Mouse (Mus musculus) embryo, embryonic 11 days (tissue): ENCODE data around the gene Pomt1.

Experiments
- DNase-seq: peaks from one replicate; pipeline ENCODE4 v3.0.0-alpha.2; 2015

Pomt1 gene

DNA sequence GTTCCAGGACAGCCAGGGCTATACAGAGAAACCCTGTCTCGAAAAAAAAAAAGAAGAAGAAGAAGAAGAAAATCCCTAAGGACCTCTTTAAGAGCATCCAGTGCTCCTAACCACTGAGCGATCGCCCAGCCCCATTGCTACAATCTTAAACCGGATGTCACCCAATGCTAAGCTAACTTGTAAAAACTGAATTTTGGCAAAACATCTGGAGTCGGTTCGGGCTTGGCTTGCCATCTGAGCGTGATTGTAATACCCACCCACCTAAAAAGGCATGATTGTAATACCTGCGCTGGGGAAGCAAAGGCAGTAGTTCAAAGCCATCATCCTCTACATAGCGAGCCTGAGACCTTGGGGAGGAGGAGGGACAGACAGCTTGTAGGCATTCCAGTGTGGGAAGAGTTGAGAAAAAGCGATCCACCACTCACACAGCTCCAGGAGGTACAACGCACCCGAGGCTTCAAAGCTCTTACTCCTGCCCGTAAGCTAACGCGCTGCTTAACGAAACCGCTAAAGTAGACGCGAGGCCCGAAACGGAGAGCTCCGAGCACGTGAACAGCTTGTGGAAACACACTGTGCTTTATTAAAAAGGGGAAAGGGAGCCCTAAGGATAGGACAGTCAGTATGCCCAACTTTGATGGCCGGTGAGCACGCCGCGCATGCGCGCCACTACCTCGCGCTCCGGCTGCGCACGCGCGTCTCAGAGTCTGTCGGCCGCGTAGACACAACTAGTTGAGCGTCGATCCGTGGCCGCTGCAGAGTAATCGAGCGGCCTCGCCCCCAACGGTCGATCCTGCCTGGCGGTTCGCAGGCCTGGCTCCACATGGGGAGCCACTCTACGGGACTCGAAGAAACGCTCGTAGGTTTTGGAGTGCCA, at the start of gene Pomt1:
TSS of gene Pomt1 (plus strand) at position 705 of the 874 bp plus-strand sequence.
- DNase-seq = peak; percentile 98

GRCm38 (mm10) chr2:32187019-32187551, 49.3 kb upstream of the Pomt1 start:
- DNase-seq = no peak

GRCm38 (mm10) chr2:32187649-32188048, 48.7 kb upstream of the Pomt1 start:
- no peak for DNase-seq

- DNase-seq = no peak
These were observed 47.2 kb upstream of the Pomt1 start for GRCm38 (mm10) chr2:32189060-32189681.

GRCm38 (mm10) chr2:32190620-32191019, 45.8 kb upstream of the Pomt1 start:
- DNase-seq = no peak

GRCm38 (mm10) chr2:32191872-32192507, 44.4 kb upstream of the Pomt1 start:
- DNase-seq = peak; percentile 51

DNA sequence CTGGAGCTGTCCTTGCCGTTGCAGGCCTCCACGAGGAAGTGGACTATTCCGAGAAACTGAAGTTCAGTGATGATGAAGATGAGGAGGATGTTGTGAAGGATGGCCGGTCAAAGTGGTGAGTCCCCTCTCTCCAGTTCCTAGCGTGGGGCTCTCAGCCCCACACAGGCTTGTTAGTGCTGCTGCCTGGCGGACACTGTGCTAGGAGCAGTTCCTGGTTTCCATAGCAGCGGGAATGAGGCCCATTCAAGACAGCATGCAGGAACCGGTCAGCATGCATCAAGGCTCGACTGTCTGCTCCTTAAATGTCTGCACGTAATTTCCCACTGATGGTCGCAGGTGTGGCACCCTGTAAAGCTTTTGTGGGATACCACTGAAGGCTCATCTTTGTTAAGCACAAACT, 37.4 kb upstream of the Pomt1 start:
- DNase-seq = no peak

GRCm38 (mm10) chr2:32200033-32200432, 36.4 kb upstream of the Pomt1 start:
- no peak for DNase-seq

DNA sequence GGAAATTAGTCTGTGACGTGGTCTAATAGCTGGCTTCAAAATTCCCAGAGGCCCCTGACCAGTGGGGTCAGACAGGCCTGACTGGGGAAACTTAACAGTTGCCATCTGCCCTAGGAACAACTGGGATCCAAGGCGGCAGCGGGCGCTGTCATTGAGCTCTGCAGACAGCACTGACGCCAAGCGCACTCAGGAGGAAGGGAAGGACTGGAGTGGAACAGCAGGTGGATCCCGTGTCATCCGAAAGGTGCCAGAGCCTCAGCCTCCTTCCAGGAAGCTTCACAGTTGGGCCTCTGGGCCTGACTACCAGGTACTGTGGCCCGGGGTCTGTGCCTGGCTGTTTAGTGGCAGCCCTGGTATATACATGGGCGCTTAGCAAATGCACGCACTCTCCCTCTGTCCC, 35.7 kb upstream of the Pomt1 start:
- no peak for DNase-seq

DNA sequence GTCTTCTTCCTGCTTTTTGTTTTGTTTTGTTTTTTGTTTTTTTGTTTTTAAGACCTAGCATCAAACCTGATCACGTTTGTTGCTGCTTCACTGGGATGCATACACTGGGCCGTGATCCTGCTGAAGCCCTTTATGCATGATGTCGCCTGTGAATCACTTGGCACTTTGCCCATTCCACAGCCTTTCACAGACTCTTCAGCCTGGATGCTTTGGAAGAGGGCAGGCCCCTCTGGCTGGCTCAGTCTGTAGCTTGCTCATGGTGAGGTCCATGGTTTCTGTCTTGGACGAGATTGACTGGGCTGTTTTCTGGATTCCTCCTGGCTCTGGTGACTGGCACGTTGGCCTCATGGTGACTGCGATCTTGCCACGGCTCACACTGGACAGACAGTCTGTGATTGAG, 34.9 kb upstream of the Pomt1 start:
- no peak for DNase-seq

- DNase-seq = no peak
These were observed 32.5 kb upstream of the Pomt1 start for GRCm38 (mm10) chr2:32203853-32204252.

GRCm38 (mm10) chr2:32207682-32208081, 28.7 kb upstream of the Pomt1 start:
- DNase-seq = no peak

DNA sequence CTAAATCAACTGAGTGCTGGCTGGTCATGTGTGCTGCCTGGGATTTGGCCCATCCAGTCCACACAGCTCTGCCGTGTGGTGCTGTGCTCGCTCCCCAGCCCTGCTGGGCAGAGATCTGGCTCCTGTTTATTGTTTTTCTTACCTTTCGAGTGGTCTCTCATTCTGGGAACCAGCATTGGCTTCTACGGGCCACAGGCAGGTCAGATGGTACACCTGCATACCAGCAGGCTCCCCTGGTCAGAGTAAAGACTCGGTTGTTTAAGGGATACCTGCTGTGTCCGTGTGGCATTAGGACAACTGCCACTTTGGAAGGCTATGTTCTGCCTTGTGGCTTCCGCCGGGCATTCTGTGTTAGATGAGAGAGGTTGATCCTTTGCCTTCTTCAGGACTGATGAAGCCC, 24.7 kb upstream of the Pomt1 start:
- DNase-seq = no peak

DNA sequence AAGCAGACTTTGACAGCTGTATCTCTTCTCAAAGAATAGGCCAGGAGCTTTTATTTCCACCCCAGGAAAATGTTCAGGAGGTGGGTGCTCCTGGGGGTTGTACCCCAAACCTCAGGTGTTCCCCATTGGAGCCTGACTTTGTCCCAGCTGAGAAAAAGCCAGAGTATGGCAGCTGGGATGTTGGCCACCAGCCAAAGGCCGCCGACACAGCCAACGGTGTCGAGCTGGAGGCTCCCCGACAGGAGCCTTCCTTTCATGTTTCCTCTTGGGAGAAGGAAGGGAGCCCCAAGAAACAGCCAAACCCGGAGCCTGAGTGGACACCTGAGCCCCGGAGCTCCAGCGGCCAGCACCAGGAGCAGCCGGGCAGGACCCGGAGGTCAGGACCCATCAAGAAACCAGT, 23.4 kb upstream of the Pomt1 start:
- DNase-seq = no peak

DNA sequence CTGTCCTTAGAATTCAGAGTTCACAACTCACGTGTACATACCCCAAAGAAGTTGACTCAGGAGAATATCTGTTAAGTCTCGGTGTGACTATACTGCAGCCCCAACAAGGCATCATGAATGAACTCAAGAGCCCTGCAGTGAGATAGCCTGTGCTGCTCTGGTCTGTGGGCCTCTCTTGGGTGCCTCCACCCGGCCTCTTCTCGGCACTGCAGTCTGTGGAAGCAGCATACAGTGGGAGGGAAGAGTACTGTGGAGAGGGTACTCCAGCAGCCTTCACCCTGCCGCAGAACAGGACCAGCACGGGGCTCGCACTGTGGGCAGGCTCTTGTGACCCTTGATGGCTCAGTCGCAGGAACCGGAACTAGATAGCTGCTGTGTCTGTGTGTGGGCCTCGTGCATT, 20.8 kb upstream of the Pomt1 start:
- no peak for DNase-seq

DNA sequence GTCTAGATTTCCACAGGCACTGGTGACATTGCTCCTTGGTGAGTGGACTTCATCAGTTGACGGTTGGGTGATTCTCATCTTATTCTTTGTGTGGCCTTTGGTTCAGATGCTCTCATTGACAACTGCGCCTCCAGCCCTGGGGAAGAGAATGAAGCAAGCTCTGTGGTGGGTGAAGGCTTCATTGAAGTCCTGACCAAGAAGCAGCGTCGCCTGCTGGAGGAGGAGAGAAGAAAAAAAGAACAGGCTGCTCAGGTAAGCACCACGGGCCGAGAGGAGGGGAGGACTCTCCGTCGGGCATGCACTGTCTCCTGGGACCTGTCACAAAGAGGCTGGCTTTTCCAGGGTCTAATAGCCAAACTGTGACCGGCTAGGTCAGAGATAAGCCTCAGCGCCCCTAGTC, 19.9 kb upstream of the Pomt1 start:
- DNase-seq = no peak

DNA sequence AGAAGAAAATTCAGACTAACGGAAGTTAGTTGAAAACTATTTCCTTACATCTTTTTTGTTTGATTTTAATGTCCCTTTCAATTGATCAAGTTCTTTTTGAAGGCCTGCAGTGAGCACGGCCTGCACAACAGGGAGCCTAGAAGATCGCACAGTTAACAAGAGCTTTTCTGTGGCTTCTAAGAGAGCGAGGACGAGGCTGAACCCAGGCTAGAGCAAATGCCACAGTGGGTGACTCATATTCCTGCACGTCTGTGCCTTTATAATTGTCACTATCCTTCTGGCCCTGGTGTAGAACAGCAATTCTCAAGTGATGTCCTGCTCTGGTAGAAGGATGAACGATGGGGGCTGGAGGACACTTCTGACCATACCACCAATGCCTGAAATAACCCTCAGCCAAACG, 18.7 kb upstream of the Pomt1 start:
- no peak for DNase-seq

GRCm38 (mm10) chr2:32218113-32218512, 18.3 kb upstream of the Pomt1 start:
- no peak for DNase-seq

- no peak for DNase-seq
These were observed 17.7 kb upstream of the Pomt1 start for GRCm38 (mm10) chr2:32218541-32219334.

GRCm38 (mm10) chr2:32219501-32219900, 16.9 kb upstream of the Pomt1 start:
- DNase-seq = no peak

DNA sequence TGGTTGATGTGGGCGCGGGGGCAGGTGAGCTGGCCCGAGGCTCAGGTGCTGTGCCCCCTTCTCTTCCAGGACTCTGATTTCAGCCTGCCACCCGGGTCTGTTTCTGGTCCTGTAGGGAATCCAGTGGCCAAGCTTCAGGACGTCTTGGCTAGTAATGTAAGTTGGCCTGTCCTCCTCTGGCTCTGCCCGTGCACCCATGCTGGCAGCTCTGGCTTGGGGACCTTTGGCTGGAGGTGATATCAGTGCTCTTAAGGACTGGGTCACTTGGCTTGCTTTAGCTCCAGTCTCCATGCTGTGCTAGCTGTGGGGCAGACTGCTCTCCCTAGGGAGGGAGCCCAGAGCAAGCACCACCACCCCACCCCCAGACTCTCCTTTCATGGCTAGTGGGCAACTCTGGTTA, 16.4 kb upstream of the Pomt1 start:
- no peak for DNase-seq

- no peak for DNase-seq
These were observed 15.4 kb upstream of the Pomt1 start for GRCm38 (mm10) chr2:32220969-32221368.

GRCm38 (mm10) chr2:32221577-32221976, 14.8 kb upstream of the Pomt1 start:
- no peak for DNase-seq
